Mouse (Mus musculus) liver, postnatal 0 days (tissue): Measurements from ENCODE around the gene Ms4a6c.

Experiments
- CTCF ChIP-seq: sonication (generic); IDR thresholded peaks from 2 replicates; pipeline ENCODE4 v1.5.1; 2016; ENCODE audit warnings: antibody characterized with exemption, low read depth
- EP300 ChIP-seq: IDR thresholded peaks from 2 replicates; pipeline ENCODE4 v1.6.1; 2016; ENCODE audit warnings: antibody characterized with exemption, low read depth, mild to moderate bottlenecking

GRCm38 (mm10) chr19:11496361-11496760 is 27.2 kb downstream of the Ms4a6c start:
- TF ChIP-seq EP300, result no peak
- TF ChIP-seq CTCF, result no peak
